Mouse (Mus musculus) embryonic fibroblast, embryonic 13.5 days (primary cell): ENCODE measurements around the gene Gm572. TPM values are rescaled to one million over a fixed set of nuclear protein-coding genes. Genes with fewer than 3 reads are reported as not detected.

Source experiments
- H3K27ac ChIP-seq: 2 replicates; pipeline ENCODE4 v1.5.1; 2012; ENCODE audit warnings: low read length, control low read depth, inconsistent platforms; ENCODE audit not compliant: insufficient read depth
- H3K4me1 ChIP-seq: 2 replicates; pipeline ENCODE4 v1.6.1; 2011; ENCODE audit warnings: low read length; ENCODE audit not compliant: control insufficient read depth, insufficient read depth
- H3K4me3 ChIP-seq: 2 replicates; pipeline ENCODE4 v1.5.1; 2011; ENCODE audit warnings: mild to moderate bottlenecking, control low read depth, low read length; ENCODE audit not compliant: insufficient read depth
- CTCF ChIP-seq: IDR thresholded peaks from 2 replicates; pipeline ENCODE4 v1.5.1; 2011; ENCODE audit warnings: mild to moderate bottlenecking, control low read depth, low read length, moderate library complexity, borderline replicate concordance; ENCODE audit not compliant: insufficient read depth
- POLR2A ChIP-seq: IDR thresholded peaks from 2 replicates; pipeline ENCODE4 v1.6.1; 2011; ENCODE audit warnings: low read depth, mild to moderate bottlenecking, control low read depth, low read length, moderate library complexity
- polyA plus RNA-seq: library from polyadenylated mRNA; stranded (reverse); fragments of >200 nt; gene quantifications from 2 replicates; pipeline ENCODE4 v1.2.4, GENCODE M21; 2011; ENCODE audit warnings: low read depth; ENCODE audit not compliant: missing spikeins, insufficient read length

Gm572 gene
- polyA plus RNA-seq, 1 experiment, result not detected

DNA sequence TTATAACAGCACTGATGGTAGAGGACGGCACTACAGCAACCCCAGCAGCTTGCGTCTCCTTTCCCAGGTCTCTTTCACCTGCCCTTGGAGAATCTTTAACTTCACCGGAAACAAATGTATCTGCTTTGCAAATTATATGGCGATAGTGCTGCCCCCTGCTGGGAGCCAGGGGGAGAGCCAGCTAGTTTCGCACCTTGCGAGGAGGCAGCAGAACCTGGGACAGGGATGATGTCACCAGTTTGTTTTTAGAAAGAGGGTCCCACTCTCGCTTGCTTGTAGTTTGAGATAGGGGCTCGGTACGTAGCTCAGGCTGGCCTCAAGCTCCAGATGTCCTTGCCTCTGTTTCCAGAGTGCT lies 1.0 kb downstream of the Gm572 start:
- Histone ChIP-seq H3K4me3 (no peak overlapping the region), H3K27ac (no peak overlapping the region), H3K4me1 (no peaks in the 10 kb centered on the region)
- TF ChIP-seq CTCF, result peak; percentile 51; the same call in 1 of the 2 replicates
- no peak for TF ChIP-seq POLR2A

- no peak overlapping the region for H3K4me3 ChIP-seq
- no peaks in the 10 kb centered on the region for H3K4me1 ChIP-seq
- no peak overlapping the region for H3K27ac ChIP-seq
- TF ChIP-seq POLR2A, result no peak
- TF ChIP-seq CTCF, result no peak
Observed at GRCm38 (mm10) chr4:148644926-148645325, 1.8 kb downstream of the Gm572 start.

GRCm38 (mm10) chr4:148646616-148647015 lies 3.5 kb downstream of the Gm572 start:
- no peaks in the 10 kb centered on the region for H3K4me1 ChIP-seq
- H3K27ac ChIP-seq, result no peak overlapping the region
- TF ChIP-seq POLR2A, result no peak
- TF ChIP-seq CTCF, result no peak
- H3K4me3 ChIP-seq, result no peak overlapping the region

DNA sequence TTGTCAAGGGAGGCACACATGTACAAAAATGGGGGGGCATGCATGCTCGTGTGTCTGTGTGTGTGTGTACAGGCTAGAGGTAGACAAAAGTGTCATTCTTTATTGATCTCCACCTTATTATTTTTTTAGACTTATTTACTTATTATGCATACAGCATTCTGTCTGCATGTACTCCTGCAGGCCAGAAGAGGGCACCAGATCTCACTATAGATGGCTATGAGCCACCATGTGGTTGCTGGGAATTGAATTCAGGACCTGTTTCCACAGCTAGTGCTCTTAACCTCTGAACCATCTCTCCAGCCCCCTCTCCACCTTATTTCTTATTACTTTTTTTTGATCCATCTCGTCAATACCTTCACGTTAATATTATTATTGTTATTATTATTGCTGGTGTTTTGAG lies 6.2 kb downstream of the Gm572 start:
- H3K27ac ChIP-seq, result no peak overlapping the region
- H3K4me3 ChIP-seq, result no peak overlapping the region
- no peaks in the 10 kb centered on the region for H3K4me1 ChIP-seq
- TF ChIP-seq CTCF, result no peak
- no peak for TF ChIP-seq POLR2A

GRCm38 (mm10) chr4:148651045-148651444 lies 7.9 kb downstream of the Gm572 start:
- Histone ChIP-seq H3K4me3 (no peak overlapping the region), H3K4me1 (no peaks in the 10 kb centered on the region), H3K27ac (no peak overlapping the region)
- no peak for TF ChIP-seq CTCF

GRCm38 (mm10) chr4:148654701-148655398 lies 11.7 kb downstream of the Gm572 start:
- TF ChIP-seq POLR2A (no peak), CTCF (peak; percentile 33; the same call in 1 of the 2 replicates)
- Histone ChIP-seq H3K4me1 (no peaks in the 10 kb centered on the region), H3K4me3 (no peak overlapping the region), H3K27ac (no peak overlapping the region)

- no peak for TF ChIP-seq CTCF
- no peak for TF ChIP-seq POLR2A
- Histone ChIP-seq H3K27ac (no peak overlapping the region), H3K4me3 (no peak overlapping the region), H3K4me1 (no peaks in the 10 kb centered on the region)
Observed at GRCm38 (mm10) chr4:148656691-148657258, 13.7 kb downstream of the Gm572 start.

GRCm38 (mm10) chr4:148657776-148658175 lies 14.7 kb downstream of the Gm572 start:
- Histone ChIP-seq H3K4me3 (no peak overlapping the region), H3K27ac (no peak overlapping the region), H3K4me1 (no peaks in the 10 kb centered on the region)
- TF ChIP-seq POLR2A, result no peak

GRCm38 (mm10) chr4:148660174-148660573 lies 17.1 kb downstream of the Gm572 start:
- no peak for TF ChIP-seq CTCF
- TF ChIP-seq POLR2A, result no peak
- no peaks in the 10 kb centered on the region for H3K4me1 ChIP-seq
- no peak overlapping the region for H3K27ac ChIP-seq
- H3K4me3 ChIP-seq, result no peak overlapping the region

GRCm38 (mm10) chr4:148662168-148662965 lies 19.2 kb downstream of the Gm572 start:
- TF ChIP-seq POLR2A (no peak), CTCF (peak; percentile 33; the same call in 1 of the 2 replicates)
- Histone ChIP-seq H3K27ac (no peak overlapping the region), H3K4me3 (no peak overlapping the region), H3K4me1 (no peaks in the 10 kb centered on the region)
